Mouse (Mus musculus) kidney, postnatal 0 days (tissue): ENCODE results near the gene Chst11. TPM values are rescaled to one million over a fixed set of nuclear protein-coding genes. Genes with fewer than 3 reads are reported as not detected.

Experiments used
- ATAC-seq: fragments of 200-750 bp; cut with Nextera tagmentation; replicated peaks from 2 replicates; pipeline ENCODE4 v1.8.0; 2017; ENCODE audit warnings: low read depth, moderate number of reproducible peaks, moderate TSS enrichment, moderate library complexity; ENCODE audit not compliant: low FRiP score
- DNase-seq: peaks from one replicate; pipeline ENCODE4 v3.0.0-alpha.2; 2016; ENCODE audit warnings: low spot score
- H3K27ac ChIP-seq: fragments of 300-500 bp; sonication (generic); 2 replicates; pipeline ENCODE4 v1.5.1; 2014; ENCODE audit warnings: mild to moderate bottlenecking
- H3K27me3 ChIP-seq: fragments of 300-500 bp; sonication (generic); 2 replicates; pipeline ENCODE4 v1.6.1; 2014; ENCODE audit warnings: low read length, mixed read lengths; ENCODE audit not compliant: insufficient read depth
- H3K36me3 ChIP-seq: fragments of 300-500 bp; sonication (generic); 2 replicates; pipeline ENCODE4 v1.6.1; 2014; ENCODE audit warnings: low read length, mixed read lengths; ENCODE audit not compliant: insufficient read depth
- H3K4me1 ChIP-seq: fragments of 300-500 bp; sonication (generic); replicated peaks from 2 replicates; pipeline ENCODE4 v1.6.1; 2014; ENCODE audit warnings: antibody characterized with exemption, low read length, mixed read lengths; ENCODE audit not compliant: insufficient read depth
- H3K4me2 ChIP-seq: fragments of 300-500 bp; sonication (generic); 2 replicates; pipeline ENCODE4 v1.6.1; 2014; ENCODE audit warnings: mild to moderate bottlenecking, low read length, moderate library complexity, mixed read lengths
- H3K4me3 ChIP-seq: fragments of 300-500 bp; sonication (generic); replicated peaks from 2 replicates; pipeline ENCODE4 v1.5.1; 2014; ENCODE audit warnings: low read depth, low read length
- H3K9ac ChIP-seq: fragments of 300-500 bp; sonication (generic); 2 replicates; pipeline ENCODE4 v1.6.1; 2014; ENCODE audit warnings: low read depth, low read length
- H3K9me3 ChIP-seq: fragments of 300-500 bp; sonication (generic); replicated peaks from 2 replicates; pipeline ENCODE4 v1.6.1; 2016; ENCODE audit warnings: low read length, inconsistent platforms, mixed read lengths
- CTCF ChIP-seq: IDR thresholded peaks from 2 replicates; pipeline ENCODE4 v1.5.1; 2016; ENCODE audit warnings: antibody characterized with exemption, low read depth, mild to moderate bottlenecking, moderate library complexity
- WGBS: fragments of 180-500 bp; shearing (Covaris S2); extraction: QIAGEN DNeasy Blood & Tissue Kit; methylation state at CpG from one replicate; pipeline ENCODE4 v1.1.7; 2014; 5-methylcytosine and 5-hydroxymethylcytosine counted together
- polyA plus RNA-seq: library from polyadenylated mRNA; unstranded; fragments of >200 nt; fragmentation: Nextera tagmentation; extraction: Ambion mirVana; gene quantifications from 2 replicates; pipeline ENCODE4 v1.2.1, GENCODE M21; 2015

Chst11 gene
- polyA plus RNA-seq, 1 experiment from 2014 or later, result 2.9 TPM

GRCm38 (mm10) chr10:83166272-83166671 is 181.0 kb downstream of the Chst11 start:
- WGBS, result 74% methylated on average over 9 of the region's 9 CpGs
- Histone ChIP-seq H3K36me3 (no peaks in the 10 kb centered on the region), H3K4me1 (peaks cover 17% of the 10 kb centered on the region), H3K9me3 (no peaks in the 10 kb centered on the region), H3K4me3 (no peak overlapping the region), H3K27ac (no peak overlapping the region), H3K27me3 (no peaks in the 10 kb centered on the region), H3K9ac (no peak overlapping the region), H3K4me2 (no peak overlapping the region)
- DNase-seq (no peak), ATAC-seq (no peak)
- no peak for TF ChIP-seq CTCF

- TF ChIP-seq CTCF, result no peak
- H3K4me2 ChIP-seq, result no peak overlapping the region
- DNase-seq (no peak), ATAC-seq (no peak)
- H3K27ac ChIP-seq, result no peak overlapping the region
- H3K4me3 ChIP-seq, result no peak overlapping the region
- no peaks in the 10 kb centered on the region for H3K9me3 ChIP-seq
- H3K36me3 ChIP-seq, result no peaks in the 10 kb centered on the region
- H3K9ac ChIP-seq, result no peak overlapping the region
- WGBS, result 73% methylated on average over 6 of the region's 6 CpGs
- peaks cover 11% of the 10 kb centered on the region for H3K4me1 ChIP-seq
- H3K27me3 ChIP-seq, result no peaks in the 10 kb centered on the region
Observed at GRCm38 (mm10) chr10:83167492-83167891, 182.2 kb downstream of the Chst11 start.

GRCm38 (mm10) chr10:83168303-83169056 is 183.2 kb downstream of the Chst11 start:
- no peak overlapping the region for H3K4me2 ChIP-seq
- TF ChIP-seq CTCF, result no peak
- ATAC-seq, result no peak
- no peak overlapping the region for H3K27ac ChIP-seq
- H3K4me1 ChIP-seq, result peaks cover 9% of the 10 kb centered on the region
- H3K9me3 ChIP-seq, result no peaks in the 10 kb centered on the region
- H3K36me3 ChIP-seq, result no peaks in the 10 kb centered on the region
- DNase-seq, result peak; percentile 35
- no peak overlapping the region for H3K9ac ChIP-seq
- no peaks in the 10 kb centered on the region for H3K27me3 ChIP-seq
- WGBS, result 61% methylated on average over 11 of the region's 11 CpGs
- H3K4me3 ChIP-seq, result no peak overlapping the region

DNA sequence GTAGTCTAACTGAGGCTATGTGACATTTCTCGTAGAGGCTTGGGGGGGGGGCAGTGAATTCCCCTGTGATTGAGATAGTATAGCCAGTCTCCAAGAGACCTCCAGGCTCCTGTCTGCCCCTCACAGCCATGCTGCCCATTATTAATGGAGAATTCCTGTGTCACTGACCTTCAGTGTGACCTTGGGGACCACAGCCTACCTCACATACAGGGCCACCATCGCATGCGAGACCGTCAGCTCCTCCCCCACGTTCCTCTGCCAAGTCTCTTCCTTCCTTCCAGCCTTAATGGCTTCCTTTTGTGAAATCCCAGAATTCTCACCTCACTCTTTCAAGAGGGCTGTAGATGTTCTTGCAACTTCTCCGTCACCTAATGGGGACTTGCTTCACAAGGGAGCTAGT is 184.3 kb downstream of the Chst11 start:
- peaks cover 7% of the 10 kb centered on the region; the same call in 1 of the 2 replicates for H3K4me1 ChIP-seq
- no peaks in the 10 kb centered on the region for H3K27me3 ChIP-seq
- no peak overlapping the region for H3K9ac ChIP-seq
- no peak for DNase-seq
- H3K4me2 ChIP-seq, result no peak overlapping the region
- ATAC-seq, result no peak
- no peaks in the 10 kb centered on the region for H3K9me3 ChIP-seq
- no peaks in the 10 kb centered on the region for H3K36me3 ChIP-seq
- no peak overlapping the region for H3K27ac ChIP-seq
- no peak for TF ChIP-seq CTCF
- WGBS, result 72% methylated on average over 6 of the region's 6 CpGs
- no peak overlapping the region for H3K4me3 ChIP-seq

- no peaks in the 10 kb centered on the region for H3K27me3 ChIP-seq
- 80% methylated on average over 5 of the region's 5 CpGs for WGBS
- DNase-seq (no peak), ATAC-seq (no peak)
- no peak overlapping the region for H3K9ac ChIP-seq
- TF ChIP-seq CTCF, result no peak
- H3K4me3 ChIP-seq, result no peak overlapping the region
- no peak overlapping the region for H3K27ac ChIP-seq
- H3K36me3 ChIP-seq, result no peaks in the 10 kb centered on the region
- H3K4me1 ChIP-seq, result no peaks in the 10 kb centered on the region
- H3K4me2 ChIP-seq, result no peak overlapping the region
- H3K9me3 ChIP-seq, result no peaks in the 10 kb centered on the region
Observed at GRCm38 (mm10) chr10:83178151-83178550, 192.9 kb downstream of the Chst11 start.

DNA sequence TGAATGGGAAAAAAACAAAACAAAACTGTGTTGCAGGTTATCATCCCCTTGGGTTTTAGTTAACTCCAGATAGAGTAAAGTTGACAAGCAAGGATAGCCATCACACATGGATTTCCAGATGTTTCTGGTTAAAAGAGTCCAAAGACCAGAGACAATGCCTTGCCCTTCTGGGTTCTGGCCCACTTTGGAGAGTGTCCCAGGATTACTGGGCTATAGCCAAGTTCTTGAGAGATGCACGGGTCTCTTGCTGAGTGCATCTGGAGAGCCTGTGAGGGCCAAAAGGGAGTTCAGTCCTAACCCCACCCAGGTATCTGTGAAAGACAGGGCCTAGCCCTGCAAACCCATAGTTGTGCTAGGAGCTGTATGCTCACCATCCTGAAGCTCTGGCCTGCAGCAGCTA is 193.4 kb downstream of the Chst11 start:
- Histone ChIP-seq H3K27me3 (no peaks in the 10 kb centered on the region), H3K36me3 (no peaks in the 10 kb centered on the region), H3K9ac (no peak overlapping the region), H3K9me3 (no peaks in the 10 kb centered on the region), H3K4me1 (no peaks in the 10 kb centered on the region), H3K27ac (no peak overlapping the region), H3K4me2 (no peak overlapping the region), H3K4me3 (no peak overlapping the region)
- ATAC-seq (no peak), DNase-seq (no peak)
- WGBS, result 65% methylated on average over 1 of the region's 1 CpGs
- TF ChIP-seq CTCF, result no peak
